Mouse (Mus musculus) adrenal gland, adult 2 months (tissue): Measurements from ENCODE around the gene Slc2a4. TPM values are rescaled to one million over a fixed set of nuclear protein-coding genes. Genes with fewer than 3 reads are reported as not detected.
"Not testable (repeated sequence)": the region's sequence is repeated elsewhere in the genome, so short reads cannot be mapped to it uniquely, and the experiment has no call there.

Source experiments
- DNase-seq: peaks from one replicate; pipeline ENCODE4 v3.0.0; 2021
- polyA plus RNA-seq: library from polyadenylated mRNA; depleted of rRNA; stranded (reverse); fragments of >200 nt; gene quantifications from 2 replicates; pipeline ENCODE4 v1.2.3, GENCODE M21; 2012
- total RNA-seq, 2 experiments: library from RNA; stranded (reverse); gene quantifications; 2 replicates each; pipeline ENCODE4 v1.2.3; 2021

The Slc2a4 gene
- total and polyA plus RNA-seq, 3 experiments: 84.2 to 142 (median 119) TPM

DNA sequence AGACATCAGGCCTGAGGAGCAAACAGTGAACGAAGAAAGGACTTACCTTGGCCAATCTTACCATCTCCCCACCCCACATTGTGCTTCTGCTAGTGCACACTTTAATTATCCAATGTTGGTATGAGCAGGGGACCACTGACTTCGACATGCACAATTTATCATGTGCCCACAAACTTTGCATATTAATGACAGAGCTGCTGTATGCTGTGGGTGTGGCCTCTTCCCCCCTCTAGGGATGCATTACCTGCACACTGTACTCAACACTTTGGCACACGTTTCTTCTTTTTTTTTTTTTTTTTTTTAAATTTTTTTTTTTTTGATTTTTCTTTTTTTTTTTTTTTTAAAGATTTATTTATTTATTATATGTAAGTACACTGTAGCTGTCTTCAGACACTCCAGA, 22.8 kb upstream of the Slc2a4 start:
- DNase-seq: no peak

DNA sequence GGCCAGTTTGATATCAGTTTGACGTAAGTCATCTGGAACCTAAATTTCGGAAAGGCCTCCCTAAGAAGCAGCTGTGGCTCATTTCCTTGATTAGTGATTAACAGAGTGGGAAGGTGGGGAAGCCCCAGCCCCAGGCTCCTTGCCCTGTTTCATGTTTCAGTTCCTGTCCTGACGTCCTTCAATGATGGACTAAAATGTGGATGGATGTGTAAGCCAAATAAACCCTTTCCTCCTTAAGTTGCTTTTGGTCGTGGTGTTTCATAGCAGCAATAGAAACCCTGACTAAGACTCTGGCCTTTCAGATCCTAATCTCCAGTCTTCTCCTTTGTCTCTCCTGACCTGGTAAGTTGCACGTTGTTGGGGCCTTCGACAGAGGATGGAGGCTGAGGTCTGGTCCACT, 22.2 kb upstream of the Slc2a4 start:
- DNase-seq: no peak

DNA sequence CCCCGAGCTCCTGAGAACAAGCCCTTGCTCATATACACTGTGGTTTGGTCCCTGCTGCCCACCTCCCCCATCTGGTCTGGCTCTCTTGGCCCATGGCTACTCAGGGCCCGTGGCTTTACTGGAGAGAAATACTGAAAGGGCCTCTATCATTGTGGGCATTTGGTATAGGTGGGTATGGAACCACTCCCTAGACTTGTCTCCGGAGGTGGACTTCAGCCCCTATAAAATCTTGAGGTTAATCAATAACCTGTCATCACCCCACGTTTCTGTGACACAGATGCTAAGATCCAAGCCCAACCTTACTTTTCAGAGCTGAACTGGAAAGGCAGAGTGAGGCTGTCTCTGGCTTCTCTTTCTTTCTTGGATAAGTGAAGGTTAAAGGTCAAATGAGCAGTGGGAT, 20.8 kb upstream of the Slc2a4 start:
- no peak for DNase-seq

DNA sequence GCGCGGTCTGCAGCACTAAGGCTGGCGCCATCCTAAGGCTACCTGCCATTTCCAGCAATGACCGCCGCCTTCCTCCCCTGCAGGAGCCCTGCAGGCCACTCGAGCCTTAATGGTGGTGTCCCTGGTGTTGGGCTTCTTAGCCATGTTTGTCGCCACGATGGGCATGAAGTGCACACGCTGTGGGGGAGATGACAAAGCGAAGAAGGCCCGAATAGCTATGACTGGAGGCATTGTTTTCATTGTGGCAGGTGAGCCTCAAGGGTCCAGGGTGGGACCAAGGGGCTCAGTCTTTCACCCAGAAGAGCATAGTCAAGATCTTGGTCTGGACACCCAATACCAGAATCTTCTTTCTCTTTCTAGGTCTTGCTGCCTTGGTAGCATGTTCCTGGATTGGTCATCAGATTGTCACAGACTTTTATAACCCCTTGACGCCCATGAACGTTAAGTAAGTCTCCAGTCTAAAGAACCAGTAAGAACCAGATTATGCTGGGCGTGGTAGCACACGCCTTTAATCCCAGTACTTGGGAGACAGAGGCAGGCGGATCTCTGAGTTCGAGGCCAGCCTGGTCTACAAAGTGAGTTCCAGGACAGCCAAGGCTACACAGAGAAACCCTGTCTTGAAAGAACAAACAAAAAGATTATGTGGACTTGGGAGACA, 19.0 kb upstream of the Slc2a4 start:
- no peak for DNase-seq

DNA sequence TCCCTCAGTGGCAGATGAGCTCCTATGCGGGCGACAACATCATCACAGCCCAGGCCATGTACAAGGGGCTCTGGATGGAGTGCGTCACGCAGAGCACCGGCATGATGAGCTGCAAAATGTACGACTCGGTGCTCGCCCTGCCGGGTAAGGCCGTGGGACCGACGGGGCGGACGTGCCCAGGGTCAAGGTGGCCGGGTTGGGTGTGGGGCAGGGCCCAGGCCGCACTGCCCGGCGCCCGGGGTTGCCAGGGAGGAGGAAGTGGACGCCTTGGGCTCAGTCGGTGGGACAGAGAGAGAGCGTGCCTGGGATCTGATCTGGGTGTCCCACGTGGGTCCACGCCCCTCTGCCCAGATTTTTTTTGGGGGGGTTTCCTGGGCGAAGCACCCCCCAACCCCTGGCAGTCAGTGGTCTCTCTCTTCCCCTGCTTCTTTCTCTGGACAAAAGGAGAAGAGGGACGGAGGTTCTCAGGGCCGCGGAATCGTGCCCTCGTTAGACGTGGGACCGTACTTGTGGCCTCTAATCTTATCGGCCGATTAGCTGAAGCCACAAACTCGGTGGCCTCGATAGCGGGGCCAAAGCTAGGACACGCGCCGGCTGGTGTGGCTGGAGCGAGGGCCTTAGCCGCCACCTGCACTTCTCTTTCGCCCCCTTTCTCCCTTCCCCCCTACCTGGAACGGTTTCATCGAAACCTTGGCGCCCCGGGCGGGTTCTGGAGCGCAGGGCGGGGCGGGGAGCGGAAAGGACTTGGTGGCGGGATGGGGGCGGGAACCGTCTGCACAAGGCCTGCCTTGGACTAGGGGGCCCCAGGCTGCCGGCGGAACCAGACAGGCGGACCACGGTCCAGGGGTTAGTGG, 18.2 kb upstream of the Slc2a4 start:
- DNase-seq: peak; percentile 64

DNA sequence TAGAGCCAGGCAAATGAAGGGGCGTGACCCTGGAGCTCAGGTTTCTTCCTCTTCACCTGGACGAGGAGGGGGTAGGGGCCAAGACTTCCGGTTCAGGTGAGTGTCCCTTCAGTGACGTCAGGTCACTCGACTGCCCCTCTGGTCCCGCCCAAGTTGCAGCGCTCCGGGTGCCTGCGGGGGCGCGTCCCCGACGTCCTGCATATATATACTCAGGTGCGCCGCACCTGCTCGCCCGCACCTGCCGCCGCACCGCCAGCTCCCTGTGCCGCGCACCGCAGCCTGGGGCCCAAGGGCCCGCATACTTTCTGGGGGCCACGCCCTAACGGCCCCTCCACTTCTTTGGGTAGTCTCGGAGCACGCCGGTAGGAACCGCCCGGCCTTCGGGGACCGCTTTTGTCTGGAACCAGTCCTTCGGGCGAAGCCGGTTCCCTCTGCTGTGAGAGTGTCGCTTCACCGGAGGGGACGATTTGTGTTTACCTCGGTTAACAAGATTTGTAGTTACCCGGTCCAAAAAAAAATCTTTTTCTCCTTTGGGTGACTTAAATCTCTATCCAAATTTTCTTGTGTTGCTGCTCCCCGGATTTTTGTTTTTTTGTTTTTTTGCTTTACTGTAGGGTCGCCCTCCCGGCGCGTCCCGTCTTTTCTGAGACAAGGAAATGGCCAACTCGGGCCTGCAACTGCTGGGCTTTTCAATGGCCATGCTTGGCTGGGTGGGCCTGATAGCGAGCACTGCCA, 17.4 kb upstream of the Slc2a4 start:
- no peak for DNase-seq

DNA sequence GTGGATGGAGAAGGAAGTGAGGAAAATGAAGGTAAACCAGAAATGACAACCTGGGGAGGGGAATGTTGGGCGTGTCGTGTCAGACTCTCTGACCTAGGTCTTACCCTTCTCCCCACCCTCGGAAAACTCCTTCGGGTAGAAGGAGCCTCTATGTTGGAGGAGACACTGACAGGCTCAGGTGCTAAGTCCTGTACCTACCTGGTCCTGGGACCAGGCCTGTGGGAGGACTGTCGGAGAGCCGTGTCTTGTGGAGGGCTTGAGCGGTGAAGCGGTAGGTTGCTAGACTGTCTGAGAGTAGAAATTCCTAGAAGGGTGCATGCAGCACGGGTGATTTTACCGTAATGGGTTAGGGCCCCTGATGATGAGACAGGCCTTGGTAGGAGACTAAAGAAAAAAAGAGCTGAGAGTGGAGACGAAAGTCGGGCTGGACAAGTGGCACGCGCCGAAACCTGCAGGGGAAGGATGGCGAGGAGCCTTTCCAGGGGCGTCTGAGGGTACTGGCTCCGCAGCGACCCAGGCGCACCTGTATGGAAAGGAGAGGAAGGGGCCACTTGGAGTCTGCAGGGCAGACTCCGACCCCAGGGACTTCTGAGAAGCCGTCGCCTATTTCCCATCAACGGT, 16.8 kb upstream of the Slc2a4 start, which contains the start of gene Cldn7:
Gene Cldn7 (plus strand): TSS at position 130 of the 621 bp plus-strand sequence.
- DNase-seq: no peak

DNA sequence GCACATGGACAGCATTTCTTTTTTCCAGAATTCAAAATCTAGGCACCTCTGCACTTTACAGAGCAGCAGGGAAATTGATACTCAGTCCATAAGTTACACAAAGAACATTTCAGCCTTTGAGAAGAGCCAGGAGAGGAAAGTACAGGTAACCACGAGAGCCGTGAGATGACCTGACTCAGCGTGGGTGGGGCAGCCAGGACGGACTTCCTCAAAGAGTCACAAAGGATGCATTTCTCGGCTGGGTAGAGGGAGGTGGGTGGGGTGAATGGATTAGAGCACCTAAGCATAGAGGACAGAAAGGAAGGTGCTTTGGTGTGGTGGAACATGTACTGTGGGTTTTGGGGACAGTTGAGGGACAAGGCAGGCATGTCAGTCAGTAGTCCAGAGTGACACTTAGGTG, 13.9 kb upstream of the Slc2a4 start:
- no peak for DNase-seq

DNA sequence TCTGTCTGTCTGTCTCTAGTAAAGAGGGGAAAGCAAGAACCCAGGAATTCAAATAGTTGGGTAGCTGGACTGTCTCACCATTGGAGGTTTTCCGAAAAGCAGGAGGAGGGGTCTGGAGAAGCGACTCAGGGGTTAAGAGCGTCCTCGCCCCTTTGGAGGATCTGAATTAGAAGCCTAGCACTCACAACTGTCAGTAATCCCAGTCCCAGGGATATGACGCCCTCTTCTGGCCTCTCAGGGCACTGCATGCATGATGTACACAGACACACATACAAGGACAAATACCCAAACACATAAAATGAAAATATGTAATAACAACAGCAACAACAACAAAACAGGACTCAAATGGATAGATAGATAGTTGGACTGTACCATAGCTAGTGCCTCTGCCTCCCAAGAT, 12.6 kb upstream of the Slc2a4 start:
- DNase-seq: no peak

DNA sequence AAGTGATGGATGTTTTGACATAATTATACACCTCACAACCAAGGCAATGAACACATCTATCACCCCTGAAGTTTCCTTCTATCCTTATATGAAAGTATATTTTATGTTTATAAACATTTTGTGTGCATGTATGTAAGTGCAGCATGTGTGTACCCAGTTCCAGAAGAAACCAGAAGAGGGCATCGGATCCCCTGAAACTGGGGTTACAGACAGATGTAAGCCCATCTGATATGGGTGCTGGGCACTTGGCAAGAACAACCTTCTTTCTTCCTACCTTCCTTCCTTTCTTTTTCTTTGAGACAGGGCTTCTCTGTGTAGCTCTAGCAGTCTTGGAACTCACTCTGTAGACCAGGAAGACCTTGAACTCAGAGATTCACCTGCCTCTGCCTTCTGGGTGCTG, 8.2 kb upstream of the Slc2a4 start:
- no peak for DNase-seq

DNA sequence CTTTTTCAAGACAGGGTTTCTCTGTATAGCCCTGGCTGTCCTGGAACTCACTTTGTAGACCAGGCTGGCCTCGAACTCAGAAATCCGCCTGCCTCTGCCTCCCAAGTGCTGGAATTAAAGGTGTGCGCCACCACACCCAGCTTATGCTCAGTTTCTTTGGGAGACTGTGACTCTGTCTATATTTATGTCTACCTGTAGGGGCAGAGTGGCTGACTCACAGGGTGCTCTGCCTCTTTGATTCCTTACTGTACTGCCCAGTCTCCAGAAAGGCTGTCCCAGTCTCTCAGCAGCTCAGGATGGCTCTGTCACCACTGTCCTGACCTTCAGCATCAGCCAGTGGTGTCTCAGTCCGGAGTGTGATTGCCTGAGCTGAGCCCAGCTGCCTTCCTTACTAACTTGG, 7.6 kb upstream of the Slc2a4 start:
- DNase-seq: not testable (repeated sequence)

DNA sequence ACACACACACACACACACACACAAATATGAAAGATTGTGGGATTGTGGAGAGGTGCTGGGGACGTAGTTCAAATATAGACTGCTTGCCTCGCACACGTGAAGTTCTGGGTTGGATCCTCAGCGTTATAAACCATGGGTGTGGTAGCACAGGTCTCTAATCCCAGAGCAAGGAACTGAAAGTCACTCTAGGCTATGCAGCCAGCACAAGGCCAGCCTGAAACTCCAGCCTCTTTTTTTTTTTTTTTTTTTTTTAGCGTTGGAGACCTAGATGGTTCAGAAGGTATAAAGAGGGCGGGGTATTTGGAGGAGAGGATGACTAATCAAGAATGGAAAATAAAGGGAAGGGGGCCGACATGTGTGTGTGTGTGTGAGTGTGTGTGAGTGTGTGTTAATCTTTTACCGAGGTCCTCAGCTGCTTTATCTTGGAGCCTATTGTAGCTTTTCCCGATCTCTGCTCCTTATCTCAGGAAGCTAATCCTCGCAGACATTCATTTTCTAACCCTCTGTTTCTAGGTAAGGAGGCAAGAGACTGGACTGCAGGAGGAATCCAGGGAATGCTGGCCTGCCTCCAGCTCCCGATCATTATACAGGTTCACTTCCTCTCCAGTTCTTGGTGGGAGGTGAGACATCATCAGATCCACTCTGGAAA, 5.4 kb upstream of the Slc2a4 start:
- DNase-seq: no peak

DNA sequence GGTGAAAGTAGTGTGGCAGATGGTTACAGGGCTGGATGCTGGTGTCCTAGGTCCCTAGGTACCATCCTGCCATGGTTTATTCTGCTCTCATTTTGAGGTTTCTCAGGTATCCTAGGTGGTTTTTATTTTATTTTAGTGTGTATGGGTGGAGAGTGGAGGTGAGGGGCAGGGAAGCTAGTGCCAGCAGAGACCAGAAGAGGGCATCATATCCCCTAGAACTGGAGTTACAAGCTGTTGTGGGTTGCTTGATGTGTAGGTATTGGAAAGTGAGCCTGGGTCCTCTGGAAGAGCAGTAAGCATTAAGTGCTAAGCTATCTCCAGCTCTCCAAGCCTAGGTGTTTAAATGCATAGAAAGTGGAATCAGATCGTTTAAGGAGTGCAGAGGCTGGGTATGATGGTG, 4.3 kb upstream of the Slc2a4 start:
- no peak for DNase-seq

DNA sequence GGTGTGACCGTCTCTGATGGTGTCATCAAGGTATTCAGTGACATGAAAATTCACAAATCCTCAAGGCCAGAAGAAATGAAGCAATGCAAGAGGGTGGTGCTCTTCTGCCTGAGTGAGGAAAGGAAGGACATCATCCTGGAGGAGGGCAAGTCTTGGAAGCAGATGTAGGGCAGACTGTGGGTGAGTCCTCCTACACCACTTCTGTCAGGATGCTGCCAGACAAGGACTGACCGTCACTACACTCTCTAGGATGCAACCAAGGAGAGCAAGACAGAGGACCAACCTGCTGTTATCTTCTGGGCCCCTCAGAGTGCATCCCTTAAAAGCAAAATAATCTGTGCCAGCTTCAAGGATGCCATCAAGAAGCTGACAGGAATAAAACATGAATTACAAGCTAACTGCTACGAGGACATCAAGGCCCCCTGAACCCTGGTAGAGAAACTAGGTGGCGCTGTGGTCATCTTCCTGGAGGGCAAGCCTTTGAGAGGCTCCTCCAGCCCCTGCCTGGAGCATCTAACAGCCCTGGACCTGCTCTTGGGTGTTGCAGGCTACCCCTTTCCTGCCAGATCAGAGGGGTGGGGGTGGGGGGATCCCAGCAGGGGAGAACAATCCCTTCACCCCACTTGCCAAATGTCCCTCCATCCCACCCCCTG, 2.9 kb upstream of the Slc2a4 start:
- no peak for DNase-seq

DNA sequence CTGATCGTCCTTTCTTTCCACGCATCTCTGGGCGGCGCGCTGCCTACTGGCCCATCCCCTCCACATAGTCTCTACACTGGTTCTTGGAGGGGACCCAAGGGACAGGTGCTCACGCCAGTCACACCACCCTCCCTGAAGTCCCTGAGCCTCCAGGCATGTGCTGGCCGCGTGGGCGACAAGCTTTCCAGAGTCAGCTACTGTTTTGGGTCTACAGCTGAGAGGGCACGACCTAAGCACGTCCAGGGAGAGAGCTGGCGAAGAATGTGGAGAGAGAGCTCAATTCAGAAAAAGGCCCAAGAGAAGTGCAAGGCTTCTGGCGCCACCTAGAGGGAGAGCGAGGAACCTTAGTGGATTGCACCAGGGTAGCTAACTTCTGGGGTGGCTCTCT, 769 bp upstream of the Slc2a4 start:
- peak; percentile 87 for DNase-seq

DNA sequence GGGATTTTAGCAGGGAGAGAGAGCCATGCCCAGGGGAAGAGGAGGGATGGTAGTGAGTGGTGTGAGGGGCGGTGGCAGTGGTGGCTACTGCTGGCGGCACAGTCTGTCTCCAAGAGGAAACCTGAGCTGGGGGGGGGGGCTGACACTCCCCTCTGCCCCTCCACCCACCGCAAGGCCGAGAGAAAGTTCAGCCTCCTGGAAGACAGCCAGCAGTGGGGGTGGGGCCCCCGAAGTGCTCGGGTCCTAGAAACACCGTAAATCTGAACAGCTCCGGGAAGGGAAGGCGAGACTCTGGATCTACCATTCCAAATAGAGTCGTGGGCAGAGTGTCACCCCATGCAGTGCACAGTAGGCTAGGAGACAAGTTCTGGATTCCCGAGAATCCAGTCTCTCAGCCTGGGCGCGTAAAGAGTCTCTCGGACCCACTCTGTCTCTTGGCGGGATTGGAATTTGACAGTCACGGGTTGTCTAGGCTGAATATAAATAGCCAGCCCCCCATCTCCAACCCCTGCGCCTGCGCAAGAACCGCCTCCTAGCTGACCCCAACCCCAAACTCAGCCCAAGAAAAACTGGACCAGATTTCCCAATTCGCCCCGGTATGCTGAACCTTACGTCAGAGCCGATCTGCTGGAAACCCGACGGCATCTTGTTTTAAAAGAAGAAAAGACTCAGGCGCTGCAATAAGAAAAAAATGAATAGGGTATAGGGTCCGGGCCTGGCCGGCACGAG, 487 bp downstream of the Slc2a4 start:
- DNase-seq: peak; percentile 64

DNA sequence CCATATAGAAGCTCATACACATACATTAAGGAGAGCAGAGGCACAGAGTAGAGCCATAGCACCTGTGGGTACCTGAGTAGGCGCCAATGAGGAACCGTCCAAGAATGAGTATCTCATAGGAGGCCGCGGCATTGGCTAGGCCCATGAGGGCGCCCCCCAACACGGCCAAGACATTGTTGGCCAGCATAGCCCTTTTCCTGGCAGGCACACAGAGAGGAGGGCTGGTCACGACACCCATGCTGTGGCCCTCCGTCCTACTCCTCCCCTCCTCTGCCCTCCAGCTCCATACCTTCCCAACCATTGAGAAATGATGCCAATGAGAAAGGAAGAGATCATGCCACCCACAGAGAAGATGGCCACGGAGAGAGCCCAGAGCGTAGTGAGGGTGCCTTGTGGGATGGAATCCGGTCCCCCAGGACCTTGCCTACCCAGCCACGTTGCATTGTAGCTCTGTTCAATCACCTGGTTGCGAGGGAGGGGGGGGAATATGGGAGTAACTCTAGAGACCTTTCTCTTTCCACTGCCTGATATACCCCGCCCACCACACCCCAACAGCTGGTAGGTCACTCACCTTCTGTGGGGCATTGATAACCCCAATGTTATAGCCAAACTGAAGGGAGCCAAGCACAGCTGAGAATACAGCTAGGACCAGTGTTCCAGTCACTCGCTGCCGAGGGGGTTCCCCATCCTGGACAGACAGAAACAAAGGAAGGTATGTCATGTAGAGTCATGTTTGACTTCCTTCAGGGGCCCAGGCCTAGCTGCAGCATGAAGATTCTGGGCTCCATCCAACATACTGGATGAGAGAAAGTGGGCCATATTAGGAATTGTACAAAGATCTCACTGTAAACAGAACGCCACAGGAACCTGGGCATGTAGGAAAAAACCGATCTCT, 1.7 kb downstream of the Slc2a4 start:
- no peak for DNase-seq

DNA sequence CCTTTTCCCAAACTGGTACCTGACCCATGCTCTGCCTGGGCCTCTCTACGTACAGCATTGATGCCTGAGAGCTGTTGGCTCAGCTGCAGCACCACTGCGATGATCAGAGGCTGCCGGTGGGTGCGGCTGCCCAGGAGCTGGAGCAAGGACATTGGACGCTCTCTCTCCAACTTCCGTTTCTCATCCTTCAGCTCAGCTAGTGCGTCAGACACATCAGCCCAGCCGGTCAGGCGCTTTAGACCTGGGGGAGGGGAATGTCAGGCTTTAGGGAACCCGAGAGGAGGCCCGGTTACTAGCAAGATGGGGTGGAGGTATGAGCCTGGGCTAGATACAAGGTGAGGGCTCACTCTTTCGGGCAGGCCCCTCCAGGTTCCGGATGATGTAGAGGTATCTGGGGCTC, 2.8 kb downstream of the Slc2a4 start:
- peak; percentile 81 for DNase-seq

DNA sequence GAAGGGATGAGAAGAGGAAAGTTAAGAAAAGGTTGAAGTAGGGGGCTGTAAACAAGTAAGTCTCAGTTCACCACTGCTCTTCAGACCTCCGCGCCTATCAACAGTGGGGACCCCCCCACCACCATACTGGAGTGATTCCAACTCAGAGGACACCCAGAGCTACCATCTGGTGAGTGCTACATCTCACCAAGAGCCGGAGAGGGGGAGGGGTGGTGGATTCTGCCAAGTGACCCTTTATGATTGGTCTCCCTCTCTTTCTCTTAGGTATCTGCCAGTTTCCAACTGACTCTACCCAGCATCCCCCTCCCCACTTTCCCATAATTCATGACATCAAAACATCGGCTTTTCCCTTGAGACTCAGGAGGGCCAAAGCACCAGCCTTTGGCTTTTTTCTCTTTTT, 7.0 kb downstream of the Slc2a4 start:
- DNase-seq: no peak

DNA sequence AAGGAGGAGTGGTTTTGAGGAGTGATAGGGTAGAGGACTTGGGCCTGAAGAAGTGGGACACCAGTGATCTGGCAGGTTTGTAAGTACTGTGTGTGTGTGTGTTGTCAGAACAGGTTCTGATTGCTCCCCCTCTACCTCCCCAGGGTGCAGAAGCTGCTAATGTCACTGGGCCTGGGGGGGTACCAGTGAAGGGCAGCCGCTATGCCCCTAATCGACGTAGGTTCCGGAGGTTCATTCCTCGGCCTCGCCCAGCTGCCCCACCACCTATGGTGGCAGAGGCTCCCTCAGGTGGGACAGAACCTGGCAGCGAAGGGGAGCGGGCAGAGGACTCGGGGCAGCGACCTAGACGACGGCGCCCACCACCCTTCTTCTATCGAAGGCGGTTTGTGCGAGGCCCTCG, 8.3 kb downstream of the Slc2a4 start:
- DNase-seq: no peak
